Mouse (Mus musculus) CD4-positive, CD25-positive, alpha-beta regulatory T cell, adult 2 months (primary cell): ENCODE data around the gene Aes.

Experiments used
- DNase-seq: peaks from one replicate; pipeline ENCODE4 v3.0.0-alpha.2; 2012; ENCODE audit warnings: low read depth, low spot score

The Aes gene

DNA sequence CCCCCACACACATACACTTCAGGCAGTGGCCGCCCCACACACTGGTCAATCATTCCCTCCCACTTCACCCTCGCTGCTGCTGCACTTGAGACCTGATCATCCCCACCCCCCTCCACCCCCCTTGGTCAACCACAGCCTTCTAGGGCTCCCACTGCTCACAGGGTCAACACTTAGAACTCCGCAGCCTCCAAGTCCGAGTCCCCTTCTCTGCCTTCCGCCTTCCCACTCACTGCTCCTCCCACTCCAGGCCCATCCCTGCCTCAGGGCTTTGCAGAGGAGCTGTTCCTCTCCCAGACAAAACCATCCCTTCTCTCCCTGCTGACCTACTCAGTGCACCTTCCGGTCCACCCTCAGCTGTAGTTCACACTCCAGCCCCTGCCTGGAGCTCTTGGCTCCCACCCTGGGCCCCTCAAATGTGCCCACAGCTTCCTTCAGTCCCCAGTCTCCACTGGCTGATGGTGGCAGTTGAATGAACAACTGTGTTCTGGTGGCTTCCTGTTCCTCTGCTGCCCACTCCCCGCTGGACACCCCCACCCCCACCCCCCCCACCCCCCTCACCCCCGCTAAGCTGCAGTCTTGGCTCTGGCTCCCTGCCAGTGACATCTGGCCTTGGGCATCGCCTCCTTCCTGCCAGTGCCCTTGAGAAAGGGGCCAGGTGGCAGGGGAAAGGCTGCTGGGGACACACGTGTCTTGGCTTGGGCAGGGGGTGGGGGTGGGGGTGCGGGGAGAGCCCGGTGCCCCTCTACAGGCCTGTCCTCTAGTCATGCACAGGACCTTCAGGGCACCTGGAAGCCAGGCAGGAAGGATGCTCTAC is 38.1 kb downstream of the Aes start:
- no peak for DNase-seq

DNA sequence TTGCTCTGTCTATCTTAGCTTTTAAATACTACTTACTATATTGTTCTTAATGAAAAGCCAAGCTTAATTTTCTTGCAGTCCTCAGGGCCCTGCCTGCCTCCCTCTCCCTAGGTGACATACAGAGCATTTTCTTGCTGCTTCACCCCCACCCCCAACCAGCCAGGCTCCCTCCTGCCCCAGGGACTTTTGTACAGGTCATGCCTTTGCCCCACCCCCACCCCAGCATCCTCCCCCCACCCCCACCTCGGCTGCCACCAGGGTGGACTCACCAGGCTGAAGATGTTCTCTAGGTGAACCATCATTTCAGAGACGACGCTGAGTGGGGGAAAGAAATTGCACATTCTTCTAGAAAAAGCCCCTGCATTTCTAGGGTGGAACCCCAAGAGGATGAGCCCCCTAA is 39.1 kb downstream of the Aes start:
- DNase-seq, result no peak

DNA sequence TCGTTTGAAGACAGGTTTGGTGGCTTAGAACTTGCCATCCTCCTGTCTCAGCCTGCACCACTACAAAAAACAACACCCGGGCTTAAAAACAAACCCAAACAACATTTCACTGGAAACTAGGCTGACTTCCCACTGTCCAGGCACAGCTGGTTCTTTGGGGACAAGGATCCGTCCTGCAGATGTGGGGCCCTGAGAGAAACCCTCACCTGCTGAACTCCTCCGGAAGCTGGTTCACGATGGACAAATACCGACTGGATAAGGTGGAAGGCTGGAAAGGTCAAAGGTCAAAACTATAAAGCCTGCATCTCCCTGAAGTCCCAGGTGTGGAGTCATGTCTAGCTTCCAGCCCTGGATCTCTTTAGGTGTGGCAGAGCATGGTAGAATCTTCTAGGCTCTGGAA is 39.6 kb downstream of the Aes start:
- no peak for DNase-seq

DNA sequence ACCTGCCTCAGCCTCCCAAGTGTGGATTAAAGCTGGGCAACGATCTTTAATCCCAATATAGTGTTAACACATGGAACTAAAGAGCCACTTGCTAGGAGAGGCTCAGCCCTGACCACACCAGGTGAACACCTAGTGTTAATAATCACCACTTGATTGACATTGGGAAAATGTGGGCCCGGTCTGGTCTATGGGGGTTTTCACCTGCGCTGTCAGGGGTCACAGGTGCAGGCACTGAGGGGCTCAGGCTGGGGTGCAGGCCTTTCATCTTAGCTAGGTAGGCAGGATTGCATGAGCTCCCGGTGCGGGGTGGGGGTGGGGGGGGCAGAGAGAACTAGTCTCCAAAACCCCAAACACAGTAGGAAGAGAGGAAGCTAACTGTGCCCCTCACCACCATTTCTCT is 40.3 kb downstream of the Aes start:
- DNase-seq, result no peak

DNA sequence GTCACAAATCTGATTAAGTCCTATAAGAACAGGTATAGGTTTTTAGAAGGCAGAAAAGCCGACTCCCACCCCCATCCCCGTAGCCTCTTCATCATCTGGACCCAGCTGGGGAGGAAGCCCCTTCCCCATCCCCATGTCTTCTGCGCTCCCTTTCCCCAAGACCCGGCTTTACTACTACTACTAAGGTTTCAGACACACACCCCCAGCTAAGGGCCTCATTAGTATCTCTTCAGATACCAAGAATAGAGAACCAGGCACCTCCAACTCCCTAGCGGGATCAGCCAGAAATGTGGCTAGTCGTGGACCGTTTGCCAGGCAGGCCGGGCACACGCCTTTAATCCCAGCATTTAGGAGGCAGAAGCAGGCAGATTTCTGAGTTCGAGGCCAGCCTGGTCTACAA is 40.8 kb downstream of the Aes start:
- no peak for DNase-seq

DNA sequence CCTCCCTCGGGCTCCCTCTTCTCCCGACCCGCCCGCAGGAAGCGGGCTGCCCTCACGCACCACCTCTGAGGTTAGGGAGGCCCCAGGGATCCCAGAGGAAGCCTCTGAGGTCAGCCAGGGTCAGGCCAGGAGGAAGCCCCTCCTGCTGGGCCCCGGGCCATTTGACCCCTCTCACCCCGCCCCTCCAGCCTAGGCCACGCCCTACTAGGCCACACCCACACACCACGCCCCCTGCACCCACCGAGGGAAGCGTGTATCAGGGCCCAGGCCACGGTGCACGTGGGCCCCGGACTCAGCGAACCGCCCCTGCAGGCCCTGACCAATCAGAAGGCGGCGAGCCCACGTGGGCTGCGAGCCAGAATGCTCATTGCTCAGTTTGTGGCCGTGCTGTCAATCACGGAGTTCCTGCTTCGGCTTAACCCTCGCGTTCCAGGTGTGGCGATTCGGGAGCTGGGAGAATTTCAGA is 41.5 kb downstream of the Aes start, which contains the start of gene Tle6:
Tle6 (minus strand) TSS at position 336 of the 466 bp plus-strand sequence.
- DNase-seq, result peak; percentile 93

DNA sequence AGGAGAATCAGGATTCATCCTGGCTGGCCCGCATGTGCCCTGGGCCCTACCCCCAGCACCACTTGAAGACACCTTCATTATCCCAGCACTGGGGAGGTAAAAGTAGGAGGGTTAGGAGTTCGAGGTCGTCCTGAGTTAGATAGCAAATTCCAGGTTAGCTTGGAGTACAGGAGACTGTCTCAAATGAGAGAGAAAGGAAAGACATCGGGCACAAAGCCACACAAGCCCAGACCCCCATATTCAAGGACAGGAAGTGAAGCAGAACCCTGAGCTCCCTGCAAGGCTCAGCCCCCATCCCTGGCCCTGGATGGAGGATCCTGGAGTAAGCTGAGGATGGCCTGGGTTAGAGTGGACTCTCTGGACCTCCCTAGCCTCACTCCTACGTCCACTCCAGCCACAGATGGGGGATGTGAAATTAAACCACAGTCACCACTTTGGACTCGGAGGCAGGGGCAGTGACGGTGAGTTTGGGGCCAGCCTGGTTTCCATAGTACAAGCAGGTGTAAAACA is 42.2 kb downstream of the Aes start:
- no peak for DNase-seq

DNA sequence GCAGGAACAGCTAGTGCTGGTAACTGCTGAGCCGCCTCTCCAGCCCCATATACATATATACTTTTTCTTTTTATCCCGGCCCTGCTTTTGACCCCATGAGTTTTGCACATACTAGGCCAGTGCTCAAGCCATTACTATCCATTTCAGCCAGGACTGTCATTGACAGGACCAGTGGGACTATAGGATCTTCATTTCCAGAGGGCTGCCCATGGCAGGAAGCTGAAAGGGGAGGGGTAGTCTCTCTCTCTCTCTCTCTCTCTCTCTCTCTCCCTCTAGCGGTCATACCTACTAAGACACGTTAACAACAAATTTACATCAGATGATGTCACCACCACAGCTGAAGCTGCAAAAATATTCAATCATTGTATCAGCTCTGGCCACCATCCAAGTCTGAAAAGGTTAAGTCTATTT is 43.5 kb downstream of the Aes start:
- DNase-seq, result peak; percentile 84

DNA sequence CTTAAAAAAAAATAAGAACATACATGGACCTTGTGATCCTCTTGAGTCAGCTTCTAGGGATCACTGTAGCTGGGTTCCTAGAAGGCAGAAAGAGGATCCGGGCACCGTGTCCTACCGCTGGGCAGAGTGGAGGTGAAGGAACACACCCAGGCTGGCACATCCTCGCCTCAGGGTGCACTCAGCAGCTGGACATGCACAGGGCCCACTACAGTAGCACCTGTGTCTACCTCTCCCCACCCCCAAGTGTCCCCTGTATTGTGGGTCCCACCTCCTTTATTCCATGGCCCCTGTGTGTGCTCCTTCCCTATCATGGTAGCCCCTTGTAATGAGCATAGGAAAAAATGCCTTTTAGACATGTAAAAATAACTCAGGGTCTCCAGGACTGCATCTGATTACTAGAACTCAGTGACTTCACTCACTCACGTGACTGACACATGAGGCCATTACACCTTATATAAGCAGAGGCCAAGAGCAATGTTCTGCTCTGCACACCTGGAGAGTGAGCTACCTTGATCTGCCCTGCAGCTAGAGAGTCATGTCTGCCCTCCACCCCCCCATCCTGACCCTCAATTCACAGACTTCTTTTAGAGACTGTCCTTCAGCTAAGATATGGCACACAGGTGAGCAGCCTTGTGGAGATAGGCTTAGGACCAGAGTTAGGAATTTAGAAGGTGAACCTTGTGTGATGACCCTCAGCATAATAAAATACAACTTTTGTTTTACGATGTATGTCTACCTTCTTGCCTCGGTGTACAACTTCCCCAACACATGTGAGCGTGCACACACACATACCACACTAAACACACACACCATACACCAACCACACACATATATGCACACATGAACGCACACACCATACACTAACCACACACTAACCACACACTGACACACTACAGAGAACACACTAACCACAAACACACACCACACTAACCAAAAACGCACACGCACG is 45.0 kb downstream of the Aes start:
- DNase-seq, result no peak

DNA sequence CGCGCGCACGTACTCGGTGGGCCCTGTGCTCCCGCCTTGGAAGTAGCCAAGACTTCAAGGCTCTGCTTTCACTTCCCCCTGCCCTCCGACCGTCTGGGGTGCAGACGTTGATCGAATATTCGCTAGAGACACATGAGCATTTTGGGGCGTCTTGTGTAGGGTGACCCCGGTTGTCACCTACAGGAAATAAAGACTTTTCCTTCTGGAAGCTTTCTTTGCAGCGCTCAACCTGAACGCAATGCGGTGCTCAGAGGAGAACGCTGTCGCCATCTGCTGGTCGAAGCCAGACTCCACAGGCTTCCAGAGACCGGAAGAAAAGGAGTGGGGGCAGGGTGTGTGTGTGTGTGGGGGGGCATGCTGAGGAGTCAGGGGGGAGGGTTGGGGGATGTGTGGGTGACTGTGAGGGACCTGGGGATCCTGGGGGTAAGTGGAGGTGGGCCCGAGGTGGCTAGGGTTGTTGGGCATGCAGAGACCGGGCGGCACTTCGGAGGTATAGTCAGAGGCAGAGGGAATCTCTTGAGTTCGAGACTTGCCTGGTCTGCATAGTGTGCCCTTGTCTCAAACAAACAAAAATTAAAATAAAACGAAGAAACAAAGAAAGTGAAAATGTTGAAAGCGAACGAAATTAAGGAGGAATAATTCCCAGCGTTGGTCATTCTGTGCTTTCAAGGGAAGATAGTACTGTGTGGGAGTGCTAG is 45.8 kb downstream of the Aes start:
- DNase-seq, result peak; percentile 94

DNA sequence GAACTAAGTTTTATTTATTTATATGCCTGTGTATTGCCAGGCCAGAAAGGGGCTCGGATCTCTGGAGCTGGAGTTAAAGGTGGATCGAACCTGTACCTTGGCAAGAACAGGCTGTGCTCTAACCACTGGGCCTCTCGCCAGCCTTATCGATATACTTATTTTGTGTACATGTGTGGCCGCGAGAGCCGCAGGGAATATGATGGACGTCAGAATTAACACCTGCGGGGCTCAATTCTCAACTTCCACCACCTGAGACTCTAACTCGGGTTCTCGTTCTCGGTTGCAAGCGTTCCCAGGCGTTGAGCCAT is 46.3 kb downstream of the Aes start:
- no peak for DNase-seq

DNA sequence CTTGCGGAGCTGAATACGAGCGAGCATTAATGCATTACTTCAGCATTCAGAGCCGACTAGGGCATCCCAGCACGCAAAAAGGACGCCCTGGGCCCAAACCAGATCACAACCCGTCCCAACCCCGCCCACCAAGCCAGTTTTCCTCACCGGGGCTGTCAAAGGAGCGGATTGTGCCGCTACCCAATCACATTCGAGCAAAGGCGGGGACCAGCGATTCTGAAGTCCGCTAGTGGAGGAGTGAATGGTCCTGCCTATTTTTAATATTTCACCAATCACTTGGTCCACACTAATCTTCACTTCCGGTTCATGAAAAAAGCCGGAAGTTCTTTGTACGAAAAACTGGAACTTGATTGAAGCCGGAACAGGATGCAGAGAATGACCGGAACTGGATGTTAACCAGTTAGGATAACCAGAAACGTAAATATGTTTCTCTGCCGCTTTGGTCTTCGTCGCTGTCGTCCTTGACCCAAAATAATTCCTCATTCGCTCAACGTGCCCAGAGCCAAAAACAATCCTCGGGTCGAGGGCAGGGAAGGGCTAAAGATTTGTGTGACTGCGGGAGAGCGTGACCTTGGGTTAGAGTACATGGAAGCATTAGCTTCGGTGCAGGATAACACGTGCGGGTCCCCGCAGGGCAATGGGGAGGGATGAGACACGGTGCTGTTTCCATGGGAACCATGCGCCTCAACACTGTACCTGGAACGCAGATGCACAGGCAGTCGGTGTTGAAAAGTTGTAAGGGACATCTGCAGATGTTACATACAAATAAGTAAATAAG is 46.9 kb downstream of the Aes start, which contains the start of gene BC025920:
BC025920 (plus strand) TSS at position 297 of the 778 bp plus-strand sequence.
- DNase-seq, result peak; percentile 95

DNA sequence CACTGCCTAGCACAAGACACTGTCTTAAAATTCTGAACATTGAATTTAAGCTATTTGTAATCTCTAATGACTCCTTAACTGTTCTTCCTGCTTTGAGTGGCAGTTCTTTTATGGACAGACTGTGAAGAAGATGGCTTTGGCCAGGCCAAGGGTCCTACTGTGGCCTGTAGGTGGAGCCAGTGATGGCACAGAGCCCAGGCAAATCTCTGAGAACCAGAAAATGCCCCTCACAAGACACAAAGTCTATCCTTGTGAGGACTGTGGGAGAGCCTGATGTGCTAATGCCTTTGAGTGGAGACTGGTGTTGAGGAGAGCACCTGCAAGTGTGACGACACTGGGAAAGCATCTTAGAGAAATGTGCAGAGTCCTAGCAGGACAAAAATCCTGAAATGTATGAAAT is 49.0 kb downstream of the Aes start:
- DNase-seq, result no peak

DNA sequence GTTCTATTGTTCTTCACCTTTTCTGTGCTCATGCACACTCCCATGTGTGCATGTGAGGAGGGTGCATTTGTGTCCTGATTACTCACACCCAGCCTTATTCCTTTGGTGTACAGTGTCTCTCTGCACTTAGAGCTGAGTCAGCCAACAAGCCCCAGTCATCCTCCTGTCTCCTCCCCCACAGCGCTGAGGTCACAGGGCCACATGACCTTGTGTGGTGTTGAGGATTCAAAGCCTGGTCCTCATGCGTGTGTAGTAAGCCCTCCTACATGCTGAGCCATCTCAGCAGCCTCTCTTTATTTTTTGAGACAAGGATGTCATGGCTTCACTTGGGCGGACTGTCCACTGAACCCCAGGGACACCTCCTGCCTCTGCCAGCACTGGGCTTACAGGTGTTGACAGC is 53.5 kb downstream of the Aes start:
- DNase-seq, result no peak

DNA sequence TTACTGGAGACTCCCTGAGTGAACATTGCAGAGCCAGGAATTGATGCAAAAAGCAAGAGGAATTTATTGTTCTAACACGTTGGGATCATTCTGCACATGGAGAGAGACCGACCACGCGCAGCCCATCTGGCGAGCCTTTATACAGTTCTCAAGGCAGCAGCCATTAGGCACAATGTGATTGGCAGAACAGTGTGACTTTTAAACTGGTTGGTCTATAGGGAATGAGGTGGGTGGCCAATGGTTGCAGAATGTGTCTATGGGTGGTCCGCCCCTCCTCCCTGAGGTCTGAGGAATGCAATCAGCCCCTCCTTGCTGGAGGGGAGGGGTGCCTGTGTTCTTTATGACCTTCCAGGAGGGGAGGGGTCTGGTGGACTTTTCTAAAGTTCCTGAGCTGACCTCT is 56.2 kb downstream of the Aes start:
- DNase-seq, result no peak
